Mouse (Mus musculus) spleen, adult 2 months (tissue): Measurements from ENCODE around the gene Mettl9. TPM values are rescaled to one million over a fixed set of nuclear protein-coding genes. Genes with fewer than 3 reads are reported as not detected.

ENCODE experiments used
- DNase-seq, 2 experiments: peaks; one replicate each; pipeline versions ENCODE4 v3.0.0 to v3.0.0-alpha.2; 2012 to 2021; ENCODE audit warnings: low spot score in 2 of 2, low read depth in 1 of 2
- H3K27ac ChIP-seq: fragments of 200-500 bp; 2 replicates; pipeline ENCODE4 v1.5.1; 2012; ENCODE audit warnings: low read length, inconsistent platforms; ENCODE audit not compliant: insufficient read depth
- H3K27me3 ChIP-seq: fragments of 200-500 bp; 2 replicates; pipeline ENCODE4 v1.6.1; 2012; ENCODE audit warnings: mild to moderate bottlenecking, moderate library complexity, low read length, inconsistent platforms; ENCODE audit not compliant: control insufficient read depth, insufficient read depth
- H3K36me3 ChIP-seq: fragments of 200-500 bp; 2 replicates; pipeline ENCODE4 v1.6.1; 2012; ENCODE audit warnings: mild to moderate bottlenecking, low read length, inconsistent platforms; ENCODE audit not compliant: control insufficient read depth, insufficient read depth
- H3K4me1 ChIP-seq: fragments of 200-500 bp; 2 replicates; pipeline ENCODE4 v1.6.1; 2011; ENCODE audit warnings: inconsistent platforms; ENCODE audit not compliant: control insufficient read depth, insufficient read depth, insufficient read length
- H3K4me3 ChIP-seq: fragments of 200-500 bp; 2 replicates; pipeline ENCODE4 v1.5.1; 2011; ENCODE audit warnings: mild to moderate bottlenecking, inconsistent platforms; ENCODE audit not compliant: insufficient read depth, insufficient read length; ENCODE audit errors: extremely low read depth
- CTCF ChIP-seq: fragments of 200-500 bp; IDR thresholded peaks from 2 replicates; pipeline ENCODE4 v1.5.1; 2011; ENCODE audit warnings: mild to moderate bottlenecking, inconsistent platforms; ENCODE audit not compliant: insufficient read depth, insufficient read length, insufficient replicate concordance; ENCODE audit errors: extremely low read depth
- POLR2A ChIP-seq: fragments of 200-500 bp; IDR thresholded peaks from 2 replicates; pipeline ENCODE4 v1.6.1; 2011; ENCODE audit warnings: low read depth, low read length, inconsistent platforms
- WGBS: fragments of 180-500 bp; shearing (Covaris S2); methylation state at CpG from one replicate; pipeline ENCODE4 v1.1.7; 2018; 5-methylcytosine and 5-hydroxymethylcytosine counted together
- polyA plus RNA-seq: library from polyadenylated mRNA; depleted of rRNA; stranded (reverse); fragments of >200 nt; gene quantifications from 2 replicates; pipeline ENCODE4 v1.2.3, GENCODE M21; 2012; rRNA removed

Gene Mettl9
- polyA plus RNA-seq, 1 experiment = 8.0 TPM

DNA sequence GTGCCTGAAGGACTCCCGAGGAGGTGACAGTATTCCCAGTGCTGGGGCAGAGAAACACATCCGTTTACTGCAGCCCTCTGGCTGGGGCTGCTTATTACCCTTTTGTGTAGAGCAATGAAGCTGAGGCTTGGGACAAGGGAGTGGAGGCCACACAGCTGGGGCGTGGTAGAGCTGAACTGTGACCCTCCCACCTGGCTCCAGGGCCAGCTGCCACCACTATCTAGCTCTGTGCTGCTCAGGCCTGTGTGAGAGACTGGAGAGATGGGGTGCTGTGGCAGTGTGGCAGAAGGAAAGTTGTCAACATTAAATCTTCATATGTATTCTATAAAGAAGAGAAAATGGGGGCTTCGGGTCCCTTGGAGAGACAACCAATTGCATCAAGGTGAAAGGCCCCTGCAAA lies 58.8 kb downstream of the Mettl9 start:
- Histone ChIP-seq H3K4me1 (no peaks in the 10 kb centered on the region), H3K27me3 (no peaks in the 10 kb centered on the region), H3K27ac (no peak overlapping the region), H3K4me3 (no peak overlapping the region), H3K36me3 (no peaks in the 10 kb centered on the region)
- no peak for TF ChIP-seq CTCF
- no peak for TF ChIP-seq POLR2A
- no peak for DNase-seq
- 80% methylated on average over 4 of the region's 4 CpGs for WGBS

DNA sequence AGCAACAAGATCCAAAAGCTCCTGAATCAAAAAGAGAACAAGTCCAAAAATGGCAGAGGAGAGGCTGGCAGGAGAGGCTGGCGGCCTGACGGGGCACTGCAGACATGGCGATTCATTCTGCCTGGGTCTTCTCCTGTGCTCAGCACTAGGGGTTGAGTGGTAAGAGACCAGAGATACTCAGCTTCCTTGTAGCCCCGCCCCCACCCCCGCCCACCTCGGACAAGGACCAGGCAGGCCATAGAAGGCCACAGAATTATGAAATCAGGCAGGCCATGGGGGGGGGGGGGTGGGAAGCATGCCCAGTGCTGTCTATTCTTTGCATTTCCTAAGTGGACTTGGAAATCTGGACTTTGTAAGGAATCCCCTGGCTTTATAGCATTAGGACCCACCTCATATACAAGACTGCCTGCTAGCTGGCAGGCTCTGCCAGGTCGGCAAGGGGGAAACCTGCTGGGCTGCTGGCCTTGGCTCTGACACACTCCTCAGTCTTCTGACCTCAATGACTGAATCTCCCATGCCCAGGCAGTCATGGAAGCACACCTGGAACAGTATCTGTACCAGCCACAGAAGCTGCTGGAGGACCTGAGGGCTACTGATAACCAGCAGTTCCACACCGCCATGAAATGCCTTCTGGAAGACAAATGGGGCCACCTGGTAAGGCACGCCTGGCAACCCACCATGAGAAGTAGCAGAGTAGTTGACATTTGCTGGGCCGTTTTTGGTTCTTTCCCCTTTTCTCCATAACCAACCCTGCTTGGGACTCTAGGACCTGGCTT lies 64.6 kb downstream of the Mettl9 start:
- DNase-seq = no peak
- Histone ChIP-seq H3K27ac (no peak overlapping the region), H3K36me3 (no peaks in the 10 kb centered on the region), H3K4me3 (no peak overlapping the region), H3K4me1 (no peaks in the 10 kb centered on the region), H3K27me3 (no peaks in the 10 kb centered on the region)
- no peak for TF ChIP-seq POLR2A
- TF ChIP-seq CTCF = no peak
- WGBS = 85% methylated on average over 9 of the region's 10 CpGs

DNA sequence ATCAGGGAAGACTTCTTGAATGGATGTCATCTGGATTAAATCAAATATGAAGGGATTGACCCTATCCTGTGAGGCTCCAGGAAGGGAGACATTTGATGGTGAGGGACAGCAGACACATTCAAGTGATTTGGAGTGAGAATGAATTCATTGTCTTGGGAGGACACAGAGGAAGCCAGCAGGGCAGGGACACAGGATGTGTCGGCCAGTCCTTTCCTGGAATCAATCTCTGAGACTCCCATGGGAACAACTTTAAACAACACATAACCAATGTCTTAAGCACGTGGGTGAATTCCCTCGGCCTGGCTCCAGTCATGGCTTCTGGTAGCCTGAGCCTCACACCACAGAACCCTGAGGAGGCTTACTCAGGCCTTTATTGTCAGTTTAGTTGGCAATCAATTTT lies 73.6 kb downstream of the Mettl9 start:
- TF ChIP-seq CTCF (no peak), POLR2A (no peak)
- 67% methylated on average over 3 of the region's 3 CpGs for WGBS
- Histone ChIP-seq H3K4me3 (no peak overlapping the region), H3K36me3 (no peaks in the 10 kb centered on the region), H3K4me1 (no peaks in the 10 kb centered on the region), H3K27me3 (no peaks in the 10 kb centered on the region), H3K27ac (no peak overlapping the region)
- no peak for DNase-seq

DNA sequence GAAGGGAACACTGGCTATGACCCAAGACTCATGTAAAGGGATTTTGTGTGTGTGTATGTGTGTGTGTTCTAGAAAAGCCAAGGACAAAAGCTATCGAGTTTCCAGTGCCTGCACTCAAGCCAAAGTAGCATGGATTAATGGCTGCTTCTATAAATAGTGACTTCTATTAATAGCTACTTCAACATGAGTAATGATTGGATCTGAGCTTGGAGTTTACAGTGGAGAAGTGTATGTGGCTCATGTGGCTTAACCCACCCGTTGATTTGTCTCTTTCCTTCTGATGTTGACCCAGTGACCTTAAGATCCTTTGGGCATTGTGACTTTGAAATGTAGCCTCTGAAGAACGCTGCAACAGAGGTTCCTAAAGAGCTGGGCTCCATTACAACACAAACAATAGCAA lies 77.1 kb downstream of the Mettl9 start:
- H3K27me3 ChIP-seq = no peaks in the 10 kb centered on the region
- DNase-seq = no peak
- WGBS = 34% methylated on average over 3 of the region's 3 CpGs
- TF ChIP-seq CTCF (no peak), POLR2A (no peak)
- no peaks in the 10 kb centered on the region for H3K36me3 ChIP-seq
- no peaks in the 10 kb centered on the region for H3K4me1 ChIP-seq
- H3K4me3 ChIP-seq = no peak overlapping the region
- H3K27ac ChIP-seq = no peak overlapping the region

DNA sequence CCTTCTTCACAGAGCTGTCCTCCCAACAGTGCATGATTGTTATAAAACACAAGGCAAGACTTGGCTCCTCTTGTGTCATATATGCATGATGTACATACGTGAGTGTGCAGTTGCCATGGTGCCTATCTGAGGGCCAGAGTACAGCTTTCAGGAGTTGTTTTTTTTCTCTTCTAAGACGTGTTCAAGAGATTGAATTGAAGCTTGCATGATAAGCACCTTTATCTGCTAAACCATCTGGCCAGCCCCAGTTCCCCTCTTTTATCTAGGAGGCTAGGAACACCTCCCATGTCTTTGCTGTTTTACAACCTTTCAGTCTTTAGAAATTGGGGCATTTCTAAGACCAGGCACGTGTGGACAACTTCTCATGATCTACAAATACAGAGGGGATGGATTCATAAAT lies 77.5 kb downstream of the Mettl9 start:
- H3K4me3 ChIP-seq = no peak overlapping the region
- no peak for TF ChIP-seq POLR2A
- no peak for TF ChIP-seq CTCF
- H3K4me1 ChIP-seq = no peaks in the 10 kb centered on the region
- H3K27ac ChIP-seq = no peak overlapping the region
- no peaks in the 10 kb centered on the region for H3K36me3 ChIP-seq
- 30% methylated on average over 3 of the region's 3 CpGs for WGBS
- no peak for DNase-seq
- H3K27me3 ChIP-seq = no peaks in the 10 kb centered on the region

DNA sequence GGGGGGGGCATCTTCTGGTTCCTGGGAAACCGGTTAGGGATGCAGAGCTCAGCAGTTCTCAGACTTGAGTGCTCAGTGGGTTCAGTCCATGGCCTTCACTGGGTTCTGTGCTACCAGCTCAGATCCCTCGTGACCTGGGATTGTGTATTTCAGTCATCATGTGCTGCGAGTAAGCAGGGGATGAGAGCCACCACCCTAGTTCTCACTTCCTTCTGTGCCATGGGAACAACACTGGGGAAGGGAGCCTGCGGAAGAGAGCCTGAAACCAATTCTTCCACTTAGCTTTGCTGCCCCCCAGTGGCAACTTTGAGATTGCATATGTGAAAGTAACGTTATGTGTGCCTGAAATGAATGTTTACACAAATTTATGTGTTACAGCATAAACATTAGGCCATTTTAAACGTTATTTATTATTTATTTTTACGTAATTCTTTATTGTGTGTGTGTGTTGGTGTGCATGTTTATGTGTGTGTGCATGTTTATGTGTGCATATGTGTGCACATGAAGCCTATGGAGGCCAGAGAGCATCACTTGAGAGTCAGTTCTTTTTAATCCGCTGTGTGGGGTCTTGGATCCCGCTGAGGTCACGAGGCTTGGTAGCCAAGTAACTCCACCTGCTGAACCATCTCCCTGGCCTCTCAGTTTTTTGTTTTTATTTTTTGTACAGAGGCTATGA lies 86.0 kb downstream of the Mettl9 start:
- no peak overlapping the region for H3K27ac ChIP-seq

More for the DNA sequence above, 86.0 kb downstream of the Mettl9 start:
- peak; percentile 34; the same call in 1 of the 2 replicates for TF ChIP-seq CTCF
- TF ChIP-seq POLR2A = no peak
- Histone ChIP-seq H3K4me3 (no peak overlapping the region), H3K36me3 (no peaks in the 10 kb centered on the region), H3K27me3 (no peaks in the 10 kb centered on the region), H3K4me1 (no peaks in the 10 kb centered on the region)
- 17% methylated on average over 10 of the region's 10 CpGs for WGBS
- DNase-seq = peak; percentile 9 to 55

Other genes with a start within 250 kb of the Mettl9 start
- gene Gm5737, start 222.1 kb upstream of the Mettl9 start, polyA plus RNA-seq = not detected in 2 replicates
- gene Eef2k, start 191.6 kb upstream of the Mettl9 start, polyA plus RNA-seq = 15.8 and 18.4 TPM in 2 replicates
- gene Polr3e, start 116.7 kb upstream of the Mettl9 start, polyA plus RNA-seq = 14.2 and 16.7 TPM in 2 replicates
- gene Cdr2, start 52.1 kb upstream of the Mettl9 start, polyA plus RNA-seq = 29.4 and 57.4 TPM in 2 replicates
- gene Mfsd13b, start 51.9 kb upstream of the Mettl9 start, polyA plus RNA-seq = 0.11 TPM in 2 replicates
- 5.5 and 5.7 TPM in 2 replicates for gene Igsf6, start 40.1 kb downstream of the Mettl9 start, polyA plus RNA-seq
- 0.02 and 0.05 TPM in 2 replicates for gene Otoa, start 47.2 kb downstream of the Mettl9 start, polyA plus RNA-seq